Mouse (Mus musculus): ENCODE results near the gene Nthl1. TPM values are rescaled to one million over a fixed set of nuclear protein-coding genes. Genes with fewer than 3 reads are reported as not detected.
"Not testable (repeated sequence)": the region's sequence is repeated elsewhere in the genome, so short reads cannot be mapped to it uniquely, and the experiment has no call there.

The Nthl1 gene
- polyA plus RNA-seq, 1 experiment from 2014 or later, result 17.0 TPM

GRCm38 (mm10) chr17:24651835-24652234 is 19.4 kb downstream of the Nthl1 start:
- Histone ChIP-seq H3K9ac (ENCODE audit: low read depth, low read length) (no peak overlapping the region), H3K4me3 (ENCODE audit: low read length) (no peak overlapping the region), H3K4me2 (replicated peaks; ENCODE audit: low read depth, low read length) (no peak overlapping the region), H3K27ac (ENCODE audit: low read depth, low read length) (no peak overlapping the region), H3K4me1 (ENCODE audit: control insufficient read depth, insufficient read depth, low read length) (peaks cover 23% of the 10 kb centered on the region), H3K9me3 (ENCODE audit: control insufficient read depth, low read length) (no peaks in the 10 kb centered on the region), H3K27me3 (ENCODE audit: control insufficient read depth, insufficient read depth, low read length) (peaks cover under 1% of the 10 kb centered on the region; the same call in 1 of the 2 replicates), H3K36me3 (ENCODE audit: control insufficient read depth, insufficient read depth, low read length) (no peaks in the 10 kb centered on the region)
- ATAC-seq (ENCODE audit: low FRiP score, low TSS enrichment), result no peak
- 77% methylated on average over 3 of the region's 3 CpGs for WGBS

GRCm38 (mm10) chr17:24653967-24654710 is 21.7 kb downstream of the Nthl1 start:
- Histone ChIP-seq H3K27me3 (ENCODE audit: control insufficient read depth, insufficient read depth, low read length) (peaks cover 23% of the 10 kb centered on the region), H3K9me3 (ENCODE audit: control insufficient read depth, low read length) (no peaks in the 10 kb centered on the region), H3K9ac (ENCODE audit: low read depth, low read length) (no peak overlapping the region), H3K4me3 (ENCODE audit: low read length) (peak overlapping the region; percentile 28), H3K4me1 (ENCODE audit: control insufficient read depth, insufficient read depth, low read length) (peaks cover 10% of the 10 kb centered on the region), H3K27ac (ENCODE audit: low read depth, low read length) (no peak overlapping the region), H3K4me2 (replicated peaks; ENCODE audit: low read depth, low read length) (peak overlapping the region; percentile 53), H3K36me3 (ENCODE audit: control insufficient read depth, insufficient read depth, low read length) (no peaks in the 10 kb centered on the region)
- ATAC-seq (ENCODE audit: low FRiP score, low TSS enrichment), result peak; percentile 66
- 4% methylated on average over 19 of the region's 19 CpGs for WGBS

GRCm38 (mm10) chr17:24654969-24655368 is 22.5 kb downstream of the Nthl1 start:
- Histone ChIP-seq H3K36me3 (ENCODE audit: control insufficient read depth, insufficient read depth, low read length) (no peaks in the 10 kb centered on the region), H3K27me3 (ENCODE audit: control insufficient read depth, insufficient read depth, low read length) (peaks cover 24% of the 10 kb centered on the region), H3K27ac (ENCODE audit: low read depth, low read length) (no peak overlapping the region), H3K4me2 (replicated peaks; ENCODE audit: low read depth, low read length) (no peak overlapping the region), H3K9me3 (ENCODE audit: control insufficient read depth, low read length) (no peaks in the 10 kb centered on the region), H3K9ac (ENCODE audit: low read depth, low read length) (no peak overlapping the region), H3K4me3 (ENCODE audit: low read length) (no peak overlapping the region), H3K4me1 (ENCODE audit: control insufficient read depth, insufficient read depth, low read length) (peaks cover 5% of the 10 kb centered on the region; the same call in 1 of the 2 replicates)
- WGBS, result 73% methylated on average over 4 of the region's 4 CpGs
- no peak for ATAC-seq (ENCODE audit: low FRiP score, low TSS enrichment)

GRCm38 (mm10) chr17:24658017-24658758 is 25.7 kb downstream of the Nthl1 start, which contains the start of gene Npw:
TSS of gene Npw (minus strand) at chr17:24658457.
- Histone ChIP-seq H3K27ac (ENCODE audit: low read depth, low read length) (no peak within 1 kb of the TSS), H3K9me3 (ENCODE audit: control insufficient read depth, low read length) (no peaks in the 10 kb centered on the region), H3K9ac (ENCODE audit: low read depth, low read length) (peak within 1 kb of the TSS; percentile 57), H3K4me3 (ENCODE audit: low read length) (peak within 1 kb of the TSS; percentile 48), H3K27me3 (ENCODE audit: control insufficient read depth, insufficient read depth, low read length) (peaks cover 30% of the 10 kb centered on the region), H3K4me2 (replicated peaks; ENCODE audit: low read depth, low read length) (peak within 1 kb of the TSS; percentile 77), H3K36me3 (ENCODE audit: control insufficient read depth, insufficient read depth, low read length) (no peaks in the 10 kb centered on the region), H3K4me1 (ENCODE audit: control insufficient read depth, insufficient read depth, low read length) (no peaks in the 10 kb centered on the region)
- peak; percentile 29 for ATAC-seq (ENCODE audit: low FRiP score, low TSS enrichment)
- WGBS, result 1% methylated on average over 47 of the region's 47 CpGs

- H3K4me1 ChIP-seq (ENCODE audit: control insufficient read depth, insufficient read depth, low read length), result peaks cover 22% of the 10 kb centered on the region
- H3K36me3 ChIP-seq (ENCODE audit: control insufficient read depth, insufficient read depth, low read length); ATAC-seq (ENCODE audit: low FRiP score, low TSS enrichment); H3K27ac ChIP-seq (ENCODE audit: low read depth, low read length); H3K9me3 ChIP-seq (ENCODE audit: control insufficient read depth, low read length); H3K4me3 ChIP-seq (ENCODE audit: low read length); H3K9ac ChIP-seq (ENCODE audit: low read depth, low read length); H3K4me2 ChIP-seq (replicated peaks; ENCODE audit: low read depth, low read length); H3K27me3 ChIP-seq (ENCODE audit: control insufficient read depth, insufficient read depth, low read length): not testable (repeated sequence)
- WGBS, result 70% methylated on average over 7 of the region's 7 CpGs
These were observed 34.5 kb downstream of the Nthl1 start for GRCm38 (mm10) chr17:24667011-24667410.

GRCm38 (mm10) chr17:24667416-24667815 is 34.9 kb downstream of the Nthl1 start:
- no peaks in the 10 kb centered on the region for H3K9me3 ChIP-seq (ENCODE audit: control insufficient read depth, low read length)
- H3K27ac ChIP-seq (ENCODE audit: low read depth, low read length), result no peak overlapping the region
- no peak overlapping the region for H3K9ac ChIP-seq (ENCODE audit: low read depth, low read length)
- 25% methylated on average over 6 of the region's 6 CpGs for WGBS
- H3K27me3 ChIP-seq (ENCODE audit: control insufficient read depth, insufficient read depth, low read length), result 0 out of 2 replicates have a peak, but pooled peaks cover 3% of the 10 kb centered on the region
- H3K36me3 ChIP-seq (ENCODE audit: control insufficient read depth, insufficient read depth, low read length), result no peaks in the 10 kb centered on the region
- peaks cover 26% of the 10 kb centered on the region for H3K4me1 ChIP-seq (ENCODE audit: control insufficient read depth, insufficient read depth, low read length)
- H3K4me2 ChIP-seq (replicated peaks; ENCODE audit: low read depth, low read length), result no peak overlapping the region
- ATAC-seq (ENCODE audit: low FRiP score, low TSS enrichment), result no peak; the same call in 1 of the 2 replicates
- H3K4me3 ChIP-seq (ENCODE audit: low read length), result no peak overlapping the region

- ATAC-seq (ENCODE audit: low FRiP score, low TSS enrichment); H3K27me3 ChIP-seq (ENCODE audit: control insufficient read depth, insufficient read depth, low read length): not testable (repeated sequence)
- WGBS, result 13% methylated on average over 15 of the region's 15 CpGs
These were observed 36.7 kb downstream of the Nthl1 start for GRCm38 (mm10) chr17:24669214-24669544.

GRCm38 (mm10) chr17:24669545-24670245 is 37.2 kb downstream of the Nthl1 start, which contains the start of gene Zfp598:
TSS of gene Zfp598 (plus strand) at chr17:24669687.
- no peaks in the 10 kb centered on the region for H3K27me3 ChIP-seq (ENCODE audit: control insufficient read depth, insufficient read depth, low read length)
- H3K4me1 ChIP-seq (ENCODE audit: control insufficient read depth, insufficient read depth, low read length), result peaks cover 26% of the 10 kb centered on the region
- peak within 1 kb of the TSS; percentile 87 for H3K4me2 ChIP-seq (replicated peaks; ENCODE audit: low read depth, low read length)
- peak within 1 kb of the TSS; percentile 97 for H3K9ac ChIP-seq (ENCODE audit: low read depth, low read length)
- ATAC-seq (ENCODE audit: low FRiP score, low TSS enrichment), result peak; percentile 98
- no peaks in the 10 kb centered on the region; the same call in 1 of the 2 replicates for H3K36me3 ChIP-seq (ENCODE audit: control insufficient read depth, insufficient read depth, low read length)
- H3K4me3 ChIP-seq (ENCODE audit: low read length), result peak within 1 kb of the TSS; percentile 98
- H3K9me3 ChIP-seq (ENCODE audit: control insufficient read depth, low read length), result no peaks in the 10 kb centered on the region
- peak within 1 kb of the TSS; percentile 84 for H3K27ac ChIP-seq (ENCODE audit: low read depth, low read length)
- WGBS, result under 1% methylated on average over 77 of the region's 80 CpGs

More at GRCm38 (mm10) chr17:24669214-24669544, 36.7 kb downstream of the Nthl1 start:
- Histone ChIP-seq H3K9ac (ENCODE audit: low read depth, low read length) (peak overlapping the region; percentile 97), H3K4me2 (replicated peaks; ENCODE audit: low read depth, low read length) (peak overlapping the region; percentile 87), H3K4me1 (ENCODE audit: control insufficient read depth, insufficient read depth, low read length) (peaks cover 26% of the 10 kb centered on the region), H3K4me3 (ENCODE audit: low read length) (peak overlapping the region; percentile 98), H3K27ac (ENCODE audit: low read depth, low read length) (peak overlapping the region; percentile 12)
- H3K9me3 ChIP-seq (ENCODE audit: control insufficient read depth, low read length); H3K36me3 ChIP-seq (ENCODE audit: control insufficient read depth, insufficient read depth, low read length): not testable (repeated sequence)

All from kidney, embryonic 14.5 days (tissue).